Mouse (Mus musculus): ENCODE results near the gene Vmn2r3. TPM values are rescaled to one million over a fixed set of nuclear protein-coding genes. Genes with fewer than 3 reads are reported as not detected.
"Not testable (repeated sequence)": the region's sequence is repeated elsewhere in the genome, so short reads cannot be mapped to it uniquely, and the experiment has no call there.

The Vmn2r3 gene
- polyA plus RNA-seq (2016; fragmentation: Nextera tagmentation; extraction: Ambion mirVana) = not detected in 2 replicates

- no peaks in the 10 kb centered on the region for H3K9me3 ChIP-seq (replicated peaks)
- H3K27me3 ChIP-seq (ENCODE audit: low read depth, poor library complexity, severe bottlenecking) = no peaks in the 10 kb centered on the region
- no peaks in the 10 kb centered on the region for H3K4me1 ChIP-seq
- no peak within 1 kb of the TSS for H3K27ac ChIP-seq
- no peak within 1 kb of the TSS for H3K4me3 ChIP-seq
- no peaks in the 10 kb centered on the region for H3K36me3 ChIP-seq
- DNase-seq (ENCODE audit: low spot score) = no peak
- 97% methylated on average over 1 of the region's 1 CpGs for WGBS
These were observed at the start of gene Vmn2r3 for GRCm38 (mm10) chr3:64289609-64290008. Gene Vmn2r3 (minus strand): TSS chr3:64289709.

- Histone ChIP-seq H3K27ac (no peak overlapping the region), H3K27me3 (ENCODE audit: low read depth, poor library complexity, severe bottlenecking) (no peaks in the 10 kb centered on the region), H3K36me3 (no peaks in the 10 kb centered on the region), H3K4me3 (no peak overlapping the region), H3K9me3 (replicated peaks) (no peaks in the 10 kb centered on the region), H3K4me1 (no peaks in the 10 kb centered on the region)
- WGBS = 89% methylated on average over 1 of the region's 1 CpGs
- no peak for DNase-seq (ENCODE audit: low spot score)
These were observed 43.0 kb upstream of the Vmn2r3 start for GRCm38 (mm10) chr3:64332548-64332947.

GRCm38 (mm10) chr3:64321824-64322223 is 32.3 kb upstream of the Vmn2r3 start:
- no peaks in the 10 kb centered on the region for H3K36me3 ChIP-seq
- no peak overlapping the region for H3K27ac ChIP-seq
- H3K4me1 ChIP-seq = no peaks in the 10 kb centered on the region
- H3K4me3 ChIP-seq = no peak overlapping the region
- no peaks in the 10 kb centered on the region for H3K9me3 ChIP-seq (replicated peaks)
- 80% methylated on average over 2 of the region's 2 CpGs for WGBS
- no peak for DNase-seq (ENCODE audit: low spot score)
- H3K27me3 ChIP-seq (ENCODE audit: low read depth, poor library complexity, severe bottlenecking) = no peaks in the 10 kb centered on the region

- Histone ChIP-seq H3K27ac (no peak overlapping the region), H3K4me3 (no peak overlapping the region), H3K4me1 (no peaks in the 10 kb centered on the region), H3K27me3 (ENCODE audit: low read depth, poor library complexity, severe bottlenecking) (no peaks in the 10 kb centered on the region), H3K9me3 (replicated peaks) (no peaks in the 10 kb centered on the region), H3K36me3 (no peaks in the 10 kb centered on the region)
- DNase-seq (ENCODE audit: low spot score) = no peak
These were observed 17.3 kb upstream of the Vmn2r3 start for GRCm38 (mm10) chr3:64306799-64307198.

GRCm38 (mm10) chr3:64265762-64266112 is 23.8 kb downstream of the Vmn2r3 start:
- Histone ChIP-seq H3K9me3 (replicated peaks) (no peaks in the 10 kb centered on the region), H3K4me1 (no peaks in the 10 kb centered on the region)
- 33% methylated on average over 1 of the region's 1 CpGs for WGBS

GRCm38 (mm10) chr3:64265056-64265761 is 24.3 kb downstream of the Vmn2r3 start:
- WGBS = 48% methylated on average over 7 of the region's 7 CpGs

More at GRCm38 (mm10) chr3:64265762-64266112, 23.8 kb downstream of the Vmn2r3 start:
- Histone ChIP-seq H3K4me3 (no peak overlapping the region), H3K36me3 (no peaks in the 10 kb centered on the region), H3K27ac (no peak overlapping the region), H3K27me3 (ENCODE audit: low read depth, poor library complexity, severe bottlenecking) (no peaks in the 10 kb centered on the region)
- DNase-seq (ENCODE audit: low spot score) = no peak

GRCm38 (mm10) chr3:64259582-64259981 is 29.9 kb downstream of the Vmn2r3 start:
- H3K36me3 ChIP-seq = no peaks in the 10 kb centered on the region
- 87% methylated on average over 3 of the region's 3 CpGs for WGBS
- H3K9me3 ChIP-seq (replicated peaks) = no peaks in the 10 kb centered on the region
- no peaks in the 10 kb centered on the region for H3K4me1 ChIP-seq
- no peaks in the 10 kb centered on the region for H3K27me3 ChIP-seq (ENCODE audit: low read depth, poor library complexity, severe bottlenecking)
- no peak for DNase-seq (ENCODE audit: low spot score)
- H3K27ac ChIP-seq = no peak overlapping the region
- no peak overlapping the region for H3K4me3 ChIP-seq

More at GRCm38 (mm10) chr3:64265056-64265761, 24.3 kb downstream of the Vmn2r3 start:
- H3K27ac ChIP-seq; H3K9me3 ChIP-seq (replicated peaks); H3K4me1 ChIP-seq; H3K36me3 ChIP-seq; DNase-seq (ENCODE audit: low spot score); H3K27me3 ChIP-seq (ENCODE audit: low read depth, poor library complexity, severe bottlenecking); H3K4me3 ChIP-seq: not testable (repeated sequence)

GRCm38 (mm10) chr3:64251646-64252045 is 37.9 kb downstream of the Vmn2r3 start:
- Histone ChIP-seq H3K27ac (no peak overlapping the region), H3K4me3 (no peak overlapping the region), H3K27me3 (ENCODE audit: low read depth, poor library complexity, severe bottlenecking) (no peaks in the 10 kb centered on the region), H3K9me3 (replicated peaks) (no peaks in the 10 kb centered on the region), H3K4me1 (no peaks in the 10 kb centered on the region), H3K36me3 (no peaks in the 10 kb centered on the region)
- 88% methylated on average over 5 of the region's 5 CpGs for WGBS
- DNase-seq (ENCODE audit: low spot score) = no peak

- H3K4me3 ChIP-seq; H3K27ac ChIP-seq; H3K27me3 ChIP-seq (ENCODE audit: low read depth, poor library complexity, severe bottlenecking); DNase-seq (ENCODE audit: low spot score); H3K9me3 ChIP-seq (replicated peaks); H3K4me1 ChIP-seq; H3K36me3 ChIP-seq: not testable (repeated sequence)
- 83% methylated on average over 6 of the region's 6 CpGs for WGBS
These were observed 39.0 kb downstream of the Vmn2r3 start for GRCm38 (mm10) chr3:64250461-64250860.

GRCm38 (mm10) chr3:64235459-64235858 is 54.0 kb downstream of the Vmn2r3 start:
- not testable (repeated sequence) for DNase-seq (ENCODE audit: low spot score); H3K9me3 ChIP-seq (replicated peaks); H3K4me1 ChIP-seq; H3K36me3 ChIP-seq; H3K27ac ChIP-seq; H3K4me3 ChIP-seq; H3K27me3 ChIP-seq (ENCODE audit: low read depth, poor library complexity, severe bottlenecking)
- WGBS = 89% methylated on average over 6 of the region's 6 CpGs

- not testable (repeated sequence) for H3K27ac ChIP-seq; H3K4me1 ChIP-seq; H3K9me3 ChIP-seq (replicated peaks); DNase-seq (ENCODE audit: low spot score); H3K36me3 ChIP-seq; H3K4me3 ChIP-seq; H3K27me3 ChIP-seq (ENCODE audit: low read depth, poor library complexity, severe bottlenecking)
- 89% methylated on average over 10 of the region's 12 CpGs for WGBS
These were observed 55.9 kb downstream of the Vmn2r3 start for GRCm38 (mm10) chr3:64233655-64234054.

- Histone ChIP-seq H3K4me3 (no peak overlapping the region), H3K4me1 (no peaks in the 10 kb centered on the region), H3K27ac (no peak overlapping the region), H3K9me3 (replicated peaks) (no peaks in the 10 kb centered on the region), H3K27me3 (ENCODE audit: low read depth, poor library complexity, severe bottlenecking) (no peaks in the 10 kb centered on the region), H3K36me3 (no peaks in the 10 kb centered on the region)
- no peak for DNase-seq (ENCODE audit: low spot score)
- WGBS = 59% methylated on average over 2 of the region's 2 CpGs
These were observed 62.3 kb downstream of the Vmn2r3 start for GRCm38 (mm10) chr3:64227243-64227642.

Data from limb, embryonic 10.5 days (tissue).